Mouse (Mus musculus) embryonic facial prominence, embryonic 13.5 days (tissue): Measurements from ENCODE around the gene Mettl13. TPM values are rescaled to one million over a fixed set of nuclear protein-coding genes. Genes with fewer than 3 reads are reported as not detected.

Experiments used
- ATAC-seq: fragments of 200-750 bp; cut with Nextera tagmentation; 2 replicates; pipeline ENCODE4 v1.8.0; 2017; ENCODE audit warnings: low read depth; ENCODE audit not compliant: insufficient number of reproducible peaks, insufficient read depth, low FRiP score, low TSS enrichment
- H3K27ac ChIP-seq: fragments of 300-500 bp; sonication (generic); 2 replicates; pipeline ENCODE4 v1.5.1; 2015; ENCODE audit warnings: moderate library complexity, mild to moderate bottlenecking, inconsistent platforms
- H3K27me3 ChIP-seq: fragments of 300-500 bp; sonication (generic); 2 replicates; pipeline ENCODE4 v1.6.1; 2015; ENCODE audit warnings: mild to moderate bottlenecking, inconsistent platforms
- H3K36me3 ChIP-seq: fragments of 300-500 bp; sonication (generic); 2 replicates; pipeline ENCODE4 v1.6.1; 2015; ENCODE audit warnings: mild to moderate bottlenecking, inconsistent platforms
- H3K4me1 ChIP-seq: fragments of 300-500 bp; sonication (generic); 2 replicates; pipeline ENCODE4 v1.6.1; 2015; ENCODE audit warnings: inconsistent platforms
- H3K4me2 ChIP-seq: fragments of 300-500 bp; sonication (generic); 2 replicates; pipeline ENCODE4 v1.6.1; 2015; ENCODE audit warnings: moderate library complexity, mild to moderate bottlenecking, inconsistent platforms
- H3K4me3 ChIP-seq: fragments of 300-500 bp; sonication (generic); 2 replicates; pipeline ENCODE4 v1.5.1; 2015; ENCODE audit warnings: mild to moderate bottlenecking, inconsistent platforms
- H3K9ac ChIP-seq: fragments of 300-500 bp; sonication (generic); 2 replicates; pipeline ENCODE4 v1.6.1; 2015; ENCODE audit warnings: mild to moderate bottlenecking, inconsistent platforms
- H3K9me3 ChIP-seq: fragments of 300-500 bp; sonication (generic); 2 replicates; pipeline ENCODE4 v1.6.1; 2016; ENCODE audit warnings: inconsistent platforms
- WGBS: fragments of 180-500 bp; shearing (Covaris S2); methylation state at CpG from one replicate; pipeline ENCODE4 v1.1.7; 2015; ENCODE audit warnings: mixed read lengths; 5-methylcytosine and 5-hydroxymethylcytosine counted together
- polyA plus RNA-seq: library from polyadenylated mRNA; unstranded; fragments of >200 nt; fragmentation: Nextera tagmentation; extraction: Ambion mirVana; gene quantifications from 2 replicates; pipeline ENCODE4 v1.2.1, GENCODE M21; 2015

The Mettl13 gene
- polyA plus RNA-seq, 1 experiment from 2014 or later = 31.4 TPM

DNA sequence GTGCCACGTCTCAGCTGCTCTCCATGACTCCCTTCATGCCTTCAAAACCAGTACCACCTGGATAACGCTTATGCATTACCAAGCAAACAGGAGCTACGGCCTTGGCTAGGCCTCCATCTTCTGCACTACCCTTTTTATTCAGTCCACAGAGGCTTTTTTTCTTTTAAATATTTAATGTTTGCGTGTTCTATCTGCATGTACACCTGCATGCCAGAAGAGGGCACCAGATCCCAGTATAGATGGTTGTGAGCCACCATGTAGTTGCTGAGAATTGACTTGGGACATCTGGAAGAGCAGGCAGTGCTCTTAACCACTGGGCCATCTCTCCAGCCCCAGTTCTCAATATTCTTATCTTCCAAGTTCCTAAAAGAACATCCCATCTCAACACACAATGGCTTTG is 16.8 kb downstream of the Mettl13 start:
- no peak overlapping the region for H3K4me2 ChIP-seq
- H3K4me1 ChIP-seq = no peaks in the 10 kb centered on the region
- WGBS = 72% methylated on average over 4 of the region's 4 CpGs
- no peak overlapping the region for H3K9ac ChIP-seq
- no peaks in the 10 kb centered on the region for H3K27me3 ChIP-seq
- no peak overlapping the region for H3K4me3 ChIP-seq
- ATAC-seq = no peak
- no peak overlapping the region for H3K27ac ChIP-seq
- H3K9me3 ChIP-seq = 0 out of 2 replicates have a peak, but pooled peaks cover 3% of the 10 kb centered on the region
- peaks cover 52% of the 10 kb centered on the region for H3K36me3 ChIP-seq

DNA sequence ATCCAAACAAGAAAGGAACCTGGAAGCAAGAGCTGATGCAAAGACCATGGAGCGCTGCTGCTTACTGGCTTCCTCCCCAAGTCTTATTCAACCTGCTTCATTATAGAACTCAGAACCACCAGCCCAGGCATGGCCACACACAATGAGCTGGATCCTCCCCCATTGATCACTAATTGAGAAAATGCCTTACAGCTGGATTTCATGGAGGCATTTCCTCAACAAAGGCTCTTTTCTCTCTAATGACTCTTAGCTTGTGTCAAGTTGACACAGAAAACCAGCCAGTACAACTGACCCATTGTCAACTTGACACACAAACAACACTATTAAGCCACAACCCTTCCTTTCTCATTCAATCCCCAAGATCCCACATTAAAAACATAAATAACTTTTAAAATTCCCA is 17.7 kb downstream of the Mettl13 start:
- no peak for ATAC-seq
- Histone ChIP-seq H3K9ac (no peak overlapping the region), H3K36me3 (peaks cover 43% of the 10 kb centered on the region), H3K4me2 (no peak overlapping the region), H3K4me1 (no peaks in the 10 kb centered on the region), H3K4me3 (no peak overlapping the region), H3K27me3 (no peaks in the 10 kb centered on the region), H3K27ac (no peak overlapping the region), H3K9me3 (0 out of 2 replicates have a peak, but pooled peaks cover 3% of the 10 kb centered on the region)
- WGBS = 53% methylated on average over 1 of the region's 1 CpGs

DNA sequence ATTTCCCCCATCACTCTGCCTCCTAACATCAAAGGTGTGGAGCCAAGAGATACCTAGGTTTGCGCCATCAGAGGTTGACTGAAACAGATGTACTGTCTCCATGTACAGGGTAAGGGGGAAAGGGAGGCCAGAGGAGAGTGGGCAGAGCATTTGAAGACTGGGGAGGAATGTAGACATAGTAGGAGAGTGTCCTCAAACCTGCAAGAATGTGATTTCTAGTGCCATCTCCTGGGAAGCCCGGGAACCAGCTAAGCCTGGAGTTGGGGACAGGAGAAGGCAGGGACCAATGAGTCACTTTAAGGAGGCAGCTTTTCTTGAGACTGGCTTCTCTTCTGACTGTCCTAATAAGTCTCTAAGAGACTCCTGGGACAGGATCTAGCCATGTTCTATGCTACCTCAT is 18.7 kb downstream of the Mettl13 start:
- no peaks in the 10 kb centered on the region for H3K27me3 ChIP-seq
- 0 out of 2 replicates have a peak, but pooled peaks cover 3% of the 10 kb centered on the region for H3K9me3 ChIP-seq

DNA sequence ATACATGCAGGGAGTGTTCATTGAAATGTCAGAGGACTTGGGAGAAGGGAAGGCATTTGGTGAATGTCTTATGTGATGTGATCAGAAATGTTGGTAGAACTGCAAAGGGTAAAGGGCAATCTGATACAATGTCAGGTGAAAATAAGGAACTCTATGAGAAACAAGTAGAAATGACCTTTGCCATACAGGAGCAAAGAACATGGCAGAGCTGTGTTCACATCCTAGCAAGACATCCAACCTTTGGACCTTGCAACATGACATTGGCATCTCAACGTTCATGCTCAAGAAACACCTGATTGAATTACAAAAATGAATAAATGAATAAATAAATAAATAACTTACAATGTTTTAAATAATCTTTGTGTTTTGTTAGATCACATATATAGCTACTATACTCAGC is 33.2 kb downstream of the Mettl13 start:
- ATAC-seq = no peak
- H3K4me2 ChIP-seq = no peak overlapping the region

More for the DNA sequence above, 18.7 kb downstream of the Mettl13 start:
- WGBS = 58% methylated on average over 2 of the region's 2 CpGs
- no peak overlapping the region for H3K4me3 ChIP-seq
- no peak overlapping the region for H3K27ac ChIP-seq
- ATAC-seq = no peak
- H3K9ac ChIP-seq = no peak overlapping the region
- no peak overlapping the region for H3K4me2 ChIP-seq
- H3K36me3 ChIP-seq = peaks cover 33% of the 10 kb centered on the region
- no peaks in the 10 kb centered on the region for H3K4me1 ChIP-seq

DNA sequence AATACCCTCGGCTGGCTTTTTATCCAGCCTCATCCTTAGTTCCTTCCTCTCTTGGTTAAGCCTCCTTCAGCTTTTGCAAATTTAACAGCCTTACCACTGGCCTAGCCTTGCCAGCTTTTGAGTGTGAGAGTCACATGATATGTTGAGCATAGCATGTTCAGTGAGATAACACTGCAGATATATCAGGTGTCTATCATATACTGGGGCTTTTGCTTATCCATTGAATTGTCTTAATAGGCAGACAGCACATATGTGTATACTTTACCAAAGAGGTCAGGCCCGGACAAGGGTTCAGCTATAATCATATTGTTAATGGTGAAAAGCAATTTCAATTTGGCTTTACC is 38.4 kb downstream of the Mettl13 start:
- Histone ChIP-seq H3K9me3 (no peaks in the 10 kb centered on the region), H3K27ac (no peak overlapping the region), H3K4me3 (no peak overlapping the region), H3K36me3 (no peaks in the 10 kb centered on the region), H3K27me3 (no peaks in the 10 kb centered on the region), H3K4me1 (no peaks in the 10 kb centered on the region), H3K4me2 (no peak overlapping the region), H3K9ac (no peak overlapping the region)
- ATAC-seq = no peak
- 79% methylated on average over 2 of the region's 2 CpGs for WGBS

More for the DNA sequence above, 33.2 kb downstream of the Mettl13 start:
- no peaks in the 10 kb centered on the region for H3K27me3 ChIP-seq
- 80% methylated on average over 1 of the region's 1 CpGs for WGBS
- no peaks in the 10 kb centered on the region for H3K4me1 ChIP-seq
- no peak overlapping the region for H3K9ac ChIP-seq
- H3K36me3 ChIP-seq = no peaks in the 10 kb centered on the region
- H3K9me3 ChIP-seq = no peaks in the 10 kb centered on the region
- no peak overlapping the region for H3K4me3 ChIP-seq
- H3K27ac ChIP-seq = no peak overlapping the region

DNA sequence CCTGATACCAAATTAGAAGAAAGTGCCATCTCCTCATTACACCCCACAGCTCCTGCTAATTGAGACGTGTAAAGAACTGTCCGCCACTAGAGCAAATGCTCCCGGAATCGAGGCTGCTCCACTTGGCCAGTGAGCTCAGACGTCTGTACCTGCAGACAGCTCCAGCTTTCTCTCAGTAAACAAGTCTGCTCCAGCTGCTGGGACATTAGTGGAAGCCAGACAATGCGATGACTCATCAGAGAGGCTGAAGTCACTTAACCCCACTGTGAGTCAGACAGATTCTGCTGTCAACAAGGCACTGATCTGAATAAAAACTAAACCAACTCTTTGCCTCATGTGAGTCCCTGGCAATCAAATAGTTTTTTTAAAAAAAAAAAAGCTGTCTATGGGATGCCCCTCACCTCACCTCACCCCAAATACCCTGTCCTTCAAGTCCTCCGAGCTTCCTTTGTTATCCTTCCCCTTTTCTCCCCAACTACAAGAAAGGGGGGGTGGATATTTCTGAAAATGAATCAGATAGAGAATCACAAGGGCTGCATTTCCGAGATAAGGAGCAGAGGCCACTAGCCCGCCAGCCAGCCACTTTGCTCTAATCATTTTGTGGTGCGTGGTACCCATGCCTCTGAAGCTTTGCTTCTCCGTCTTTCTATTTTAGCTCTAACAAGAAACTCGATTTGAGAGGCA is 38.9 kb downstream of the Mettl13 start:
- H3K9ac ChIP-seq = no peak overlapping the region
- no peaks in the 10 kb centered on the region for H3K4me1 ChIP-seq
- no peak for ATAC-seq
- H3K27ac ChIP-seq = no peak overlapping the region
- no peaks in the 10 kb centered on the region for H3K9me3 ChIP-seq
- no peaks in the 10 kb centered on the region for H3K27me3 ChIP-seq
- H3K4me2 ChIP-seq = no peak overlapping the region
- H3K36me3 ChIP-seq = no peaks in the 10 kb centered on the region
- no peak overlapping the region for H3K4me3 ChIP-seq
- WGBS = 62% methylated on average over 12 of the region's 12 CpGs

DNA sequence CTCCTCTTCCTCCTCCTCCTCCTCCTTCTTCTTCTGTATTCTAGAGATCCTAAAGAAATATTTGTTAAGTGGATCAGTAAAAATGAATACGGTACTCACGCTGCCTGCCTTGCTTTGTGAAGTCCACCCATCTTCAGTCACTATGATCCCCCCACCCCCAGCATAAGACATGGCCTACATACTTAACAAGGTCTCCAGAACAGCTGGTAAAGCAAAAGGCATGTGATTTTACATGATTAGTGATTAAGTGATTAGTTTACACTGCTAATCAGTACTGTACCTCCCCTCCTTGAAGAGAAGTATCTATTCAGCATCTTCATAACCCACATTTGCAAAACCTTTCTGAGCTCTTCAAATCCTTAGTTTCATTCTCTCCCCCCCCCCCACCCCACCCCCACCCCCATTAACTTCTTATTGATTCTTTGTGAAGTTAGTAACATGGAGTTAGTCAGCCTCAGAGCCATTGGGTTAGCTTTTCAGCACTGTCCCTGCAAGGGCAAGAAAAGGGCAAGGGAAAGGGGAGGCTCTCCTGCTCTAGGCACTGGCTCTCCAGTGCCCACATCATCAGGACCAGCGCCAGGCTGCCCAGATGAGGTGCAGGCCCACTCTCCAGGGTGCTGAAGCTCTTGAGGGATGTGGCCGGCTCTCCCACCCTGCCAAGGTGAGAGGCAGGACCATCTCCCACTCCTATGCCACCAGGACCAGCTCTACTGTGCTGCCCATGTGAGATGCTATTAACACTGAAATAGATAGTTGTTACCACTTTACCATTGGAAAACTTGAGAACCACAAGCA is 39.9 kb downstream of the Mettl13 start:
- 77% methylated on average over 4 of the region's 4 CpGs for WGBS
- ATAC-seq = no peak
- Histone ChIP-seq H3K36me3 (no peaks in the 10 kb centered on the region), H3K4me3 (no peak overlapping the region), H3K4me2 (no peak overlapping the region), H3K27me3 (no peaks in the 10 kb centered on the region), H3K9ac (no peak overlapping the region), H3K27ac (no peak overlapping the region), H3K4me1 (no peaks in the 10 kb centered on the region), H3K9me3 (no peaks in the 10 kb centered on the region)

DNA sequence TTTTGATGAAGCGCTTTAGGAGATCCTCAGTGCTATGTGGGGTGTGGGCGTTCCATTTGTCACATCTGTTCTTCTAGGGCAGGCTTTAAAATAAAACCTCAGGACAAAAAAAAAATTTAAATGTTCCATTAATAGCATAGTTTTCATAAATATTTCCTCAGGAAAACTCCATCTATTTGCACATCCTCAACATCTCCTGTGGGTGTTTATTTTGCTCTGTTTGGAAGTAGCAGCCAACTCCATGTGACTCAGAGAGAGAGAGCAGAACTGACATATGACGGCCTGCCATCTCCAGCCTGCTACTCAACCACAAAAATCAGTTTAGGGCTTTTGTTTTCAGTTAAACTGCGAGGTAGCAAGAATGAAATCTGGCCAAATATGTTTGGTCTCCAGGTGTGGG is 41.8 kb downstream of the Mettl13 start:
- no peak overlapping the region for H3K9ac ChIP-seq
- H3K27me3 ChIP-seq = no peaks in the 10 kb centered on the region
- WGBS = 79% methylated on average over 4 of the region's 4 CpGs
- no peaks in the 10 kb centered on the region for H3K9me3 ChIP-seq
- H3K4me2 ChIP-seq = no peak overlapping the region
- no peaks in the 10 kb centered on the region for H3K36me3 ChIP-seq
- no peak overlapping the region for H3K27ac ChIP-seq
- ATAC-seq = no peak
- H3K4me3 ChIP-seq = no peak overlapping the region
- no peaks in the 10 kb centered on the region for H3K4me1 ChIP-seq

DNA sequence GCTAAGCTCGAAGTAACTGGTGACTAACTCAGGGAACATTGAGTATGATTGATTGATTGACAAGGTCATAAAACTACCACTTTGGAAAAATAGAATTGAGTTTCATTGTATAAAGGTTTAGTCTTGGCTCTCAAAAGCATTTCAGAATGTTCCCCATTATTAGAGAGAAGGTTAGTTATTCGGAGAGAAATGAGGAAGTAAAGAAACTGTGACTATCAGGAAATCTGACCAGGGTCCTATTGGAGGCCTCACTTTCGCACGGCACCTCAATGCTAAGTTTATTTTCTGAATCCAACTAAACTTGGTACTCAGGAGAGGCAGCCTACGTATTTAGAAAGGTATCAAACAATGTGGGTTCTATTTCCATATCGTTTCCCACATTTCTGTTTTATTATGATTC is 42.7 kb downstream of the Mettl13 start:
- Histone ChIP-seq H3K27me3 (no peaks in the 10 kb centered on the region), H3K36me3 (no peaks in the 10 kb centered on the region), H3K27ac (no peak overlapping the region), H3K4me3 (no peak overlapping the region), H3K4me1 (no peaks in the 10 kb centered on the region), H3K4me2 (no peak overlapping the region), H3K9me3 (no peaks in the 10 kb centered on the region), H3K9ac (no peak overlapping the region)
- whole genome bisulfite sequencing = 76% methylated on average over 6 of the region's 6 CpGs
- ATAC-seq = no peak

Other genes with a start within 250 kb of the Mettl13 start
- 27.4 and 27.7 TPM in 2 replicates for gene Dnm3, start 70.5 kb downstream of the Mettl13 start, polyA plus RNA-seq
- 85.8 and 95.2 TPM in 2 replicates for gene Vamp4, start 22.0 kb upstream of the Mettl13 start, polyA plus RNA-seq
- not detected in 2 replicates for gene Myoc, start 90.6 kb upstream of the Mettl13 start, polyA plus RNA-seq
- not detected in 2 replicates for gene Myocos, start 109.7 kb upstream of the Mettl13 start, polyA plus RNA-seq
- 205 and 229 TPM in 2 replicates for gene Prrc2c, start 192.0 kb upstream of the Mettl13 start, polyA plus RNA-seq